Mouse (Mus musculus) spleen, postnatal 4 days (tissue): Measurements from ENCODE around the gene Mettl2.
"Not testable (repeated sequence)": the region's sequence is repeated elsewhere in the genome, so short reads cannot be mapped to it uniquely, and the experiment has no call there.

Experiments
- DNase-seq, 2 experiments: peaks; one replicate each; pipeline ENCODE4 v3.0.0; 2022; ENCODE audit warnings: low spot score in 2 of 2

The Mettl2 gene

GRCm38 (mm10) chr11:105125735-105126519 is at the start of gene Mettl2:
Gene Mettl2, plus strand, starts transcription at chr11:105126425.
- peak; percentile 82 to 91 for DNase-seq

GRCm38 (mm10) chr11:105112448-105112847 is 13.8 kb upstream of the Mettl2 start:
- not testable (repeated sequence) for DNase-seq

- DNase-seq: no peak
Measured at GRCm38 (mm10) chr11:105117814-105118213, 8.4 kb upstream of the Mettl2 start.

GRCm38 (mm10) chr11:105120551-105121061 is 5.6 kb upstream of the Mettl2 start:
- DNase-seq: no peak

GRCm38 (mm10) chr11:105121792-105122191 is 4.4 kb upstream of the Mettl2 start:
- DNase-seq: not testable (repeated sequence)

GRCm38 (mm10) chr11:105123986-105124385 is 2.2 kb upstream of the Mettl2 start:
- peak; percentile 49 to 77 for DNase-seq

GRCm38 (mm10) chr11:105126520-105127029 is 350 bp downstream of the Mettl2 start:
- DNase-seq: peak; percentile 33 to 74

- DNase-seq: no peak
Measured at GRCm38 (mm10) chr11:105135692-105136091, 9.5 kb downstream of the Mettl2 start.

GRCm38 (mm10) chr11:105137255-105137654 is 11.0 kb downstream of the Mettl2 start:
- not testable (repeated sequence) for DNase-seq

GRCm38 (mm10) chr11:105140512-105140911 is 14.3 kb downstream of the Mettl2 start:
- not testable (repeated sequence) for DNase-seq

- no peak for DNase-seq
Measured at GRCm38 (mm10) chr11:105141115-105141514, 14.9 kb downstream of the Mettl2 start.

GRCm38 (mm10) chr11:105143564-105143963 is 17.3 kb downstream of the Mettl2 start:
- no peak for DNase-seq

- no peak for DNase-seq
Measured at GRCm38 (mm10) chr11:105144084-105144483, 17.9 kb downstream of the Mettl2 start.

- no peak for DNase-seq
Measured at GRCm38 (mm10) chr11:105144508-105145210, 18.4 kb downstream of the Mettl2 start.

GRCm38 (mm10) chr11:105145211-105145610 is 19.0 kb downstream of the Mettl2 start:
- DNase-seq: no peak

- DNase-seq: no peak
Measured at GRCm38 (mm10) chr11:105146593-105146992, 20.4 kb downstream of the Mettl2 start, which contains the start of gene Gm10842. Gene Gm10842, plus strand, starts transcription at chr11:105146893.

GRCm38 (mm10) chr11:105149353-105149752 is 23.1 kb downstream of the Mettl2 start:
- no peak for DNase-seq

- DNase-seq: no peak
Measured at GRCm38 (mm10) chr11:105149766-105150165, 23.5 kb downstream of the Mettl2 start.

- DNase-seq: no peak
Measured at GRCm38 (mm10) chr11:105150691-105151090, 24.5 kb downstream of the Mettl2 start.

- peak in 1 of 2 experiments; percentile 27 for DNase-seq
Measured at GRCm38 (mm10) chr11:105151226-105152016, 25.2 kb downstream of the Mettl2 start.

GRCm38 (mm10) chr11:105152017-105152300 is 25.7 kb downstream of the Mettl2 start:
- DNase-seq: no peak
